Mouse (Mus musculus) midbrain, embryonic 11.5 days (tissue): ENCODE results near the gene Dnajb12. TPM values are rescaled to one million over a fixed set of nuclear protein-coding genes. Genes with fewer than 3 reads are reported as not detected.

Experiments
- ATAC-seq: fragments of 200-750 bp; cut with Nextera tagmentation; 2 replicates; pipeline ENCODE4 v1.8.0; 2017; ENCODE audit warnings: moderate TSS enrichment, moderate library complexity; ENCODE audit not compliant: low FRiP score
- DNase-seq: peaks from one replicate; pipeline ENCODE4 v3.0.0; 2015; ENCODE audit warnings: low spot score; ENCODE audit errors: missing footprints
- H3K27ac ChIP-seq: fragments of 300-500 bp; sonication (generic); 2 replicates; pipeline ENCODE4 v1.5.1; 2014; ENCODE audit warnings: low read depth, low read length
- H3K27me3 ChIP-seq: fragments of 300-500 bp; sonication (generic); 2 replicates; pipeline ENCODE4 v1.6.1; 2014; ENCODE audit warnings: mild to moderate bottlenecking, low read length, moderate library complexity, mixed read lengths; ENCODE audit not compliant: control insufficient read depth, insufficient read depth
- H3K36me3 ChIP-seq: fragments of 300-500 bp; sonication (generic); 2 replicates; pipeline ENCODE4 v1.6.1; 2014; ENCODE audit warnings: mild to moderate bottlenecking, low read length, moderate library complexity, mixed read lengths; ENCODE audit not compliant: control insufficient read depth, insufficient read depth
- H3K4me1 ChIP-seq: fragments of 300-500 bp; sonication (generic); 2 replicates; pipeline ENCODE4 v1.6.1; 2014; ENCODE audit warnings: low read length; ENCODE audit not compliant: control insufficient read depth, insufficient read depth
- H3K4me2 ChIP-seq: fragments of 300-500 bp; sonication (generic); 2 replicates; pipeline ENCODE4 v1.6.1; 2014; ENCODE audit warnings: mild to moderate bottlenecking, moderate library complexity
- H3K4me3 ChIP-seq: fragments of 300-500 bp; sonication (generic); 2 replicates; pipeline ENCODE4 v1.5.1; 2014; ENCODE audit warnings: low read depth, low read length
- H3K9ac ChIP-seq: fragments of 300-500 bp; sonication (generic); 2 replicates; pipeline ENCODE4 v1.6.1; 2014; ENCODE audit warnings: low read length
- H3K9me3 ChIP-seq: fragments of 300-500 bp; sonication (generic); 2 replicates; pipeline ENCODE4 v1.6.1; 2016; ENCODE audit warnings: low read length; ENCODE audit not compliant: control insufficient read depth
- WGBS: fragments of 180-500 bp; shearing (Covaris S2); extraction: QIAGEN DNeasy Blood & Tissue Kit; methylation state at CpG from one replicate; pipeline ENCODE4 v1.1.7; 2014; 5-methylcytosine and 5-hydroxymethylcytosine counted together
- polyA plus RNA-seq: library from polyadenylated mRNA; unstranded; fragments of >200 nt; fragmentation: Nextera tagmentation; extraction: Ambion mirVana; gene quantifications from 2 replicates; pipeline ENCODE4 v1.2.1, GENCODE M21; 2014

Dnajb12 gene
- polyA plus RNA-seq, 1 experiment from 2014 or later = 22.4 TPM

DNA sequence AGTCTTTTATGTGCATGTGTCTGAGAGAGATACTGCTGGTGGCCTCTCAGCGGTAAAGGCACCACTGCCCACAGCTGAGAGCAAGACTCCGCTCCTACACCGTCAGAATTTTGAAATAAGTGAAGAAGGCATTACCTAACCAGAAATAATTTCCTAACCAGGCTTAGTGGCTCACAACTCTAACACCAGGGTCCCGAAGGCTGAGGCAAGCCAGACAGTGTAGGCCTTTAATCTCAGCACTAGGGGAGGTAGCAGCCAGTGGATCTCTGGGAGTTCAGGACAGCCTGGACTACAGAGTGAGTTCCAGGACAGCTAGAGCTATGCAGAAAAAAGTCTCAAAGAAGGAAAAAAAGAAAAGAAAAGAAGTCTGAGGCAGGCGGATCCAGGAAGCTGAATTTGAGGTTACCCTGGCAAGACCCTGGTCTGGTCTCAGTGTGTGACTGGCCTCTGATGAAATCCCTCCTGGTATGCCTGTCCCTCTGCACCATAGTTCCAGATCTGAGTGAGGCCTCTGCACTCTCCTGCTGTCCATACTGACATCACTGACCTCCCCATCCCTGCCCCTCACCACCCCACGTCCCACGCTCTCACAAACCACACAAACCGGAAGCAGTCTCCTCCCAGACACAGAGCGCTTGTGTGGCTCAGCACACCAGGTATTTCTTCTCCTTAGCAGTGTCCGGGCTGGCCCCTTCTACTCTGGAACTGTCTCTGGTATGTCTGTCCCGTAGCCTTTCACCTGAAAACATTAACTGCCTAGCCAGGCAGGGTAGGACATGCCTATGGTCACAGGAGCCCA is 31.1 kb upstream of the Dnajb12 start:
- H3K27ac ChIP-seq = no peak overlapping the region
- peak; percentile 51 for DNase-seq
- H3K9ac ChIP-seq = no peak overlapping the region
- H3K4me2 ChIP-seq = no peak overlapping the region
- H3K9me3 ChIP-seq = no peaks in the 10 kb centered on the region
- no peaks in the 10 kb centered on the region for H3K36me3 ChIP-seq
- no peaks in the 10 kb centered on the region for H3K27me3 ChIP-seq
- no peak overlapping the region for H3K4me3 ChIP-seq
- H3K4me1 ChIP-seq = no peaks in the 10 kb centered on the region
- no peak for ATAC-seq
- WGBS = 80% methylated on average over 11 of the region's 11 CpGs

- DNase-seq = no peak
- no peak for ATAC-seq
Observed at GRCm38 (mm10) chr10:59848953-59849352, 30.4 kb upstream of the Dnajb12 start.

DNA sequence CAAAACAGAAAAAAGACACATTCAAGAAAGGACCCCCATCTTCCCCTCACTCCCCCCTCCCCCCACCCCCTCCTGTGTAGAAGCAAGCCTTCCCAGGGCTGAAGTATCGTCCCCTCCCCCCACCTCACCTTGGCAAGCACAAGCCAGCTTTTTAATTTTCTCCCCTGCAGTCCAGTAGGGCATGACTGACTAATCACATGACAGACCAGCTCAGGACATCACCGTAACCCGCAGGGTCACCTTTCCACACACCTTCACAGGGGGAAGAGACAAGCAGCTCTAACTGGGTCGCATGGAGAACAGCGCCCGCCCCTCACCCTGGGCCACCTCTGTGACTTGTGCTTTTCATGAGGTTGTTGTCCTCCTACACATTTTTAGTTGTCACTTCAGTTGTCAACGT is 30.0 kb upstream of the Dnajb12 start:
- H3K27me3 ChIP-seq = no peaks in the 10 kb centered on the region
- no peak for DNase-seq
- no peak overlapping the region for H3K27ac ChIP-seq
- H3K36me3 ChIP-seq = no peaks in the 10 kb centered on the region
- H3K4me1 ChIP-seq = no peaks in the 10 kb centered on the region
- H3K4me3 ChIP-seq = no peak overlapping the region
- no peak overlapping the region for H3K9ac ChIP-seq
- H3K4me2 ChIP-seq = no peak overlapping the region
- H3K9me3 ChIP-seq = no peaks in the 10 kb centered on the region
- no peak for ATAC-seq
- WGBS = 78% methylated on average over 7 of the region's 7 CpGs

More at GRCm38 (mm10) chr10:59848953-59849352, 30.4 kb upstream of the Dnajb12 start:
- no peak overlapping the region for H3K9ac ChIP-seq
- H3K4me2 ChIP-seq = no peak overlapping the region
- WGBS = 71% methylated on average over 9 of the region's 9 CpGs
- no peaks in the 10 kb centered on the region for H3K36me3 ChIP-seq
- no peaks in the 10 kb centered on the region for H3K4me1 ChIP-seq
- no peaks in the 10 kb centered on the region for H3K27me3 ChIP-seq
- H3K27ac ChIP-seq = no peak overlapping the region
- no peaks in the 10 kb centered on the region for H3K9me3 ChIP-seq
- H3K4me3 ChIP-seq = no peak overlapping the region

DNA sequence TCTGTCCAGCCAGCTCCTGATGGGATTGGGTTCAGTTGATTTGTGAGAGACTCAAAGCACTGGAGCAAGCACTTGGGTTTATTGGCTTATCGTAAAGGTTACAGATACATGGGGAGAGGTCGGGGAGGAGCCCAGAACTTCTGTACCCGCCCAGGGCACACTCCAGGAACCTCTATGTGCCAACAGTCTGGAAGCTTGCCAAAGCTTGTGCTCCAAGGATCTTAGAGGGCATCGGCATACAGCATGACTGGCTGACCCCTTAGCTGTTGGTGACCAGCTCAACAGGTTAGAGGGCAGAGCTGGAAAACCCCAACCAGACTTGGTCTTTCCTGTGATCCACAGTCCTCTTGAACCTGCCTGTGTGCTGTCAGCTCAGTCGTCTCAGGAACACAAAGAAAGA is 22.2 kb upstream of the Dnajb12 start:
- ATAC-seq = no peak
- H3K27ac ChIP-seq = no peak overlapping the region
- H3K9me3 ChIP-seq = no peaks in the 10 kb centered on the region
- H3K9ac ChIP-seq = no peak overlapping the region
- H3K4me2 ChIP-seq = no peak overlapping the region
- no peaks in the 10 kb centered on the region for H3K4me1 ChIP-seq
- WGBS = 87% methylated on average over 5 of the region's 5 CpGs
- no peak for DNase-seq
- H3K36me3 ChIP-seq = no peaks in the 10 kb centered on the region
- H3K27me3 ChIP-seq = no peaks in the 10 kb centered on the region
- no peak overlapping the region for H3K4me3 ChIP-seq

GRCm38 (mm10) chr10:59860684-59861083 is 18.7 kb upstream of the Dnajb12 start:
- Histone ChIP-seq H3K4me1 (peaks cover 4% of the 10 kb centered on the region; the same call in 1 of the 2 replicates), H3K9me3 (no peaks in the 10 kb centered on the region), H3K36me3 (no peaks in the 10 kb centered on the region), H3K27me3 (no peaks in the 10 kb centered on the region), H3K4me2 (no peak overlapping the region), H3K9ac (no peak overlapping the region), H3K27ac (no peak overlapping the region), H3K4me3 (no peak overlapping the region)
- WGBS = 94% methylated on average over 9 of the region's 9 CpGs
- DNase-seq = peak; percentile 47
- ATAC-seq = no peak

DNA sequence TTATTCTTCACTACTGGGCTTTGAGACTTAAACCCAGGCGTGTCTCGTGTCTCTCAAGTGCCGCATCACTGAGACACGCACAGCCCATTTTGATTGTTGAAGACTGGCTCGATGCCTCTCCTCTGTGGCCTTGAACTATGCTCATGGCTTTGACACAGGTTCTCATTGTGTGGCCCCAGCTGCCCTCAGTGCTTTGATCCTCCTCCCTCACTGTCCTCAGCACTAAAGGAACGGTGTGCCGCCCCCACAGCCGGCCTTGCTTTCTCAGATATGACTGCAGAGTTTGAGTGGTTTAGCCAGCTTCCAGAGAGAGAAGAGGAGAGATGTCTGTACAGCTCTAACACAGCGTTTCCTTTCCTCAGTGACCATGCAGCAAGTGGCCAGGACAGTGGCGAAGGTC is 18.2 kb upstream of the Dnajb12 start:
- H3K4me1 ChIP-seq = peaks cover 4% of the 10 kb centered on the region; the same call in 1 of the 2 replicates
- H3K4me3 ChIP-seq = no peak overlapping the region
- H3K36me3 ChIP-seq = no peaks in the 10 kb centered on the region
- H3K27ac ChIP-seq = no peak overlapping the region
- no peak for ATAC-seq
- no peak overlapping the region for H3K4me2 ChIP-seq
- WGBS = 88% methylated on average over 10 of the region's 10 CpGs
- no peaks in the 10 kb centered on the region for H3K27me3 ChIP-seq
- no peak overlapping the region for H3K9ac ChIP-seq
- DNase-seq = no peak
- H3K9me3 ChIP-seq = no peaks in the 10 kb centered on the region

- Histone ChIP-seq H3K4me2 (no peak overlapping the region), H3K27ac (no peak overlapping the region), H3K9ac (no peak overlapping the region; the same call in 1 of the 2 replicates), H3K9me3 (no peaks in the 10 kb centered on the region), H3K27me3 (no peaks in the 10 kb centered on the region), H3K4me3 (no peak overlapping the region), H3K4me1 (peaks cover 4% of the 10 kb centered on the region; the same call in 1 of the 2 replicates), H3K36me3 (no peaks in the 10 kb centered on the region)
- ATAC-seq = no peak
- no peak for DNase-seq
- 92% methylated on average over 6 of the region's 6 CpGs for WGBS
Observed at GRCm38 (mm10) chr10:59862816-59863440, 16.4 kb upstream of the Dnajb12 start.

DNA sequence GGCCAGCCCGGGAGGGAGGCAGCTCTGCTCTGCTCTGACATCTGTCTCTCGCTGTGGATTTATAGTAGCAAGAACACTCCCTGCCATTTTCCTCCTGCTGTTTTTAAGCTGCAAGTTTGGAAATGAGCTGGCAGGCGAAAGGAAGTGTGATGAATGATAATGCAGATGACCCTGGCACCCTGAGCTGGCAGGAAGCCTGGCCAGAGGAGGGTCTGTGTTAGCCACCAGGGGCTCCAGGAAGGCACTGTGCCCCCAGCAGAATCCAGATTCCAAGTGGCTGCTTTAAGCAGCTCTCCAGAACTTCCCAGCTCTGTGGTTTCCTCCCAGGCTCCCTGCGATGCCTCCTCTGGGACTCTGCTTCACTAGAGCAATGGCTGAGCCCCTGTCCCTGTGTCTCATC is 15.7 kb upstream of the Dnajb12 start:
- Histone ChIP-seq H3K9me3 (no peaks in the 10 kb centered on the region), H3K9ac (0 out of 2 replicates have a peak overlapping the region, but pooled peaks have one; percentile 1), H3K4me1 (peaks cover 4% of the 10 kb centered on the region; the same call in 1 of the 2 replicates), H3K4me2 (no peak overlapping the region), H3K36me3 (no peaks in the 10 kb centered on the region), H3K4me3 (no peak overlapping the region), H3K27ac (no peak overlapping the region), H3K27me3 (no peaks in the 10 kb centered on the region)
- ATAC-seq (no peak), DNase-seq (no peak)
- WGBS = 57% methylated on average over 4 of the region's 4 CpGs

GRCm38 (mm10) chr10:59864232-59864875 is 15.0 kb upstream of the Dnajb12 start:
- DNase-seq (no peak), ATAC-seq (0 out of 2 replicates have a peak, but pooled peaks have one; percentile 20)
- no peak overlapping the region for H3K9ac ChIP-seq
- peaks cover 4% of the 10 kb centered on the region; the same call in 1 of the 2 replicates for H3K4me1 ChIP-seq
- H3K36me3 ChIP-seq = no peaks in the 10 kb centered on the region
- H3K27me3 ChIP-seq = no peaks in the 10 kb centered on the region
- WGBS = 59% methylated on average over 19 of the region's 19 CpGs
- no peaks in the 10 kb centered on the region for H3K9me3 ChIP-seq
- H3K4me3 ChIP-seq = no peak overlapping the region
- H3K4me2 ChIP-seq = no peak overlapping the region
- no peak overlapping the region for H3K27ac ChIP-seq
